Mouse (Mus musculus) embryo, embryonic 9.5 days (tissue): ENCODE results near the gene Helz.
"Not testable (repeated sequence)": the region's sequence is repeated elsewhere in the genome, so short reads cannot be mapped to it uniquely, and the experiment has no call there.

Experiments used
- DNase-seq: peaks from one replicate; pipeline ENCODE4 v3.0.0-alpha.2; 2017; ENCODE audit errors: extremely low spot score

Gene Helz

GRCm38 (mm10) chr11:107547351-107548203 is at the start of gene Helz:
Helz (plus strand) TSS chr11:107547930.
- peak; percentile 90 for DNase-seq

GRCm38 (mm10) chr11:107502801-107503200 is 44.9 kb upstream of the Helz start:
- no peak for DNase-seq

GRCm38 (mm10) chr11:107504364-107504763 is 43.4 kb upstream of the Helz start:
- DNase-seq: not testable (repeated sequence)

GRCm38 (mm10) chr11:107506260-107506659 is 41.5 kb upstream of the Helz start:
- no peak for DNase-seq

GRCm38 (mm10) chr11:107509631-107510338 is 37.9 kb upstream of the Helz start:
- DNase-seq: peak; percentile 41

GRCm38 (mm10) chr11:107510362-107511269 is 37.1 kb upstream of the Helz start:
- DNase-seq: peak; percentile 51

- peak; percentile 47 for DNase-seq
Observed at GRCm38 (mm10) chr11:107511954-107512353, 35.8 kb upstream of the Helz start.

GRCm38 (mm10) chr11:107513047-107513446 is 34.7 kb upstream of the Helz start:
- no peak for DNase-seq

- DNase-seq: no peak
Observed at GRCm38 (mm10) chr11:107516387-107516786, 31.3 kb upstream of the Helz start.

GRCm38 (mm10) chr11:107518645-107519429 is 28.9 kb upstream of the Helz start:
- no peak for DNase-seq

GRCm38 (mm10) chr11:107521153-107521552 is 26.6 kb upstream of the Helz start:
- no peak for DNase-seq

GRCm38 (mm10) chr11:107524966-107525365 is 22.8 kb upstream of the Helz start:
- no peak for DNase-seq

- DNase-seq: no peak
Observed at GRCm38 (mm10) chr11:107527632-107528031, 20.1 kb upstream of the Helz start.

GRCm38 (mm10) chr11:107529320-107529719 is 18.4 kb upstream of the Helz start:
- DNase-seq: no peak

GRCm38 (mm10) chr11:107531445-107531844 is 16.3 kb upstream of the Helz start:
- no peak for DNase-seq

GRCm38 (mm10) chr11:107532271-107532670 is 15.5 kb upstream of the Helz start:
- DNase-seq: no peak

- DNase-seq: no peak
Observed at GRCm38 (mm10) chr11:107538994-107539393, 8.7 kb upstream of the Helz start.

GRCm38 (mm10) chr11:107540339-107540738 is 7.4 kb upstream of the Helz start:
- DNase-seq: no peak

GRCm38 (mm10) chr11:107545747-107546476 is 1.8 kb upstream of the Helz start:
- peak; percentile 25 for DNase-seq

GRCm38 (mm10) chr11:107546667-107547301 is 946 bp upstream of the Helz start:
- DNase-seq: peak; percentile 89
